Mouse (Mus musculus) cerebellum, adult 18-20 months (tissue): ENCODE data around the gene Rasgrp2.

Experiments used
- DNase-seq, 2 experiments: peaks; one replicate each; pipeline ENCODE4 v3.0.0; 2021

Gene Rasgrp2

DNA sequence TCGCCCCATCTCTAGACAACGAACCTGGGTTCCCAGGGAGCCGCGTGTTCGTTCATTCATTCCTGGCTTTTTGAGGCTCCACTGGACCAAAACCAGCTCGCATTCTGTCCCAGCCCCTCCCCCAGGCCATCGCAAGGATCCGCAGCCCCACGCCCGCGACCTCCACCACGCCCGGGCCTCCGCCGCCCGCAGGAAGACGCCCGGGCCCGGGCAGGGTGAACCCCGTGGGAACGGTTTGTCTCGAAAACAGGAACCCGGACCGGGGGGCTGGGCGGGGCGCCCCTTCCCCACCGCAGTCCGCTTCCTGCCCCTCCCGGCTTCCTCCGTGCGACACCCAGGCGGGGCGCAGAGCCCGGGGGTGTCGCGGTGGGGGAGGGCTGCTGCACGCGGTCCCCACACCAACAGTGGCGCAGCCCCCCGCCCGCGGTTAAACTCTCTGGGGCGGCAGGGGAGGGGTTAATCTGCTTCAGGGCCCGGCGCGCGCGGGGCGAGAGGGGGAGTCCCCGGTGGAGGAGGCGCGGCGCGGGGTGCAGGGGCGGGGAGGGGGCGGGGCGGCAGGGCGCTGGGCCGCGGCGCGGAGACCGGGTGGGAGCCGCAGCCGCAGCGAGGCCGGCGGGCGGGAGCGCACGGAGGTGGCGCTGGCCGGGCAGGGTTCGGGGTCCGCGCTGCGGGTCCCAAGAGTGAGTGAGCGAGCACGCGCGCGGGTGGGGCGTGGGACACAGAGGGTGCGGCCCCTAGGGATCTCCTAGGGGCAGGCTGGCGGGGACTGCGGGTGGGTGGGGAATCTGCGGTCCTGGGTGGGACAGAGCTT, at the start of gene Rasgrp2:
Gene Rasgrp2, plus strand, starts transcription at position 56 of the 811 bp plus-strand sequence.
- peak; percentile 37 to 54 for DNase-seq

GRCm38 (mm10) chr19:6351431-6352106, 47.6 kb upstream of the Rasgrp2 start:
- DNase-seq, result no peak

DNA sequence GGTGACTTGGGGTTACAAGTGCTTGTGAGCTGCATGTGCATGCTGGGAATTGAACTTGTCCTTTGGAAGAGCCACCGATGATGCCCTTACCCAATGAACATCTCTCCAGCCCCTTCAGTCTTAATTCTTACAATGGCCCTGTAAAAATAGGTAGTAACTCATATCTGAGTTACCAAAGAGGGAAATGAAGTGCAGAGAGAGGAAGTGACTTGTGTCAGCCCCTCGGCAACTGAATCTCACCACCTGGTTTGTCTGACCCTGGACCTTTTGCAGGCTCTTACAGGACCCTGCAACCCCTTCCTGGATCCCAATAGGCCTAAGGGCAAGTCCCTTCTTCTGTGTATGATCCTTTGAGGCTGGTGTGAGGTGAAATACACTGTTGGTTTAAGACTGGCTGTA, 47.0 kb upstream of the Rasgrp2 start:
- no peak for DNase-seq

DNA sequence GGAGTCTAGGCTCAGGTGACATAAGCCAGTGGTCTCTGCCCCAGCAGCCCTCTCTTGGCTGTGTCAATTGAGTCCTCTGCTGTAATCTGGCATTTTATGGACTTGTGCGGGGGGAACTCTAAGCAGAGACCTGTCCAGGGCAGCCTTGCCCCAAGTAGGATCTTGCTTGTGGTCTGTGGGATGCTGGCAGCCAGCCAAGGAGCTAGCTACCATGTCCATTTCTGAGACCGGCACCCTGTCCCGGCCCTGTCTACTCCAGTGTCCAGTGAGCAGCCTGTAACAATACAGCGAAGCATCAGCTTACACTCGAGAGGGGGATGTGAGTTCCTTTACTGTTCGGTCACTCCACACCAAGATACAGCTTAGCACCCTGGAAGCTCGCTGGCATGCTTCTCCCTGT, 45.1 kb upstream of the Rasgrp2 start:
- DNase-seq, result peak in 1 of 2 experiments; percentile 33

DNA sequence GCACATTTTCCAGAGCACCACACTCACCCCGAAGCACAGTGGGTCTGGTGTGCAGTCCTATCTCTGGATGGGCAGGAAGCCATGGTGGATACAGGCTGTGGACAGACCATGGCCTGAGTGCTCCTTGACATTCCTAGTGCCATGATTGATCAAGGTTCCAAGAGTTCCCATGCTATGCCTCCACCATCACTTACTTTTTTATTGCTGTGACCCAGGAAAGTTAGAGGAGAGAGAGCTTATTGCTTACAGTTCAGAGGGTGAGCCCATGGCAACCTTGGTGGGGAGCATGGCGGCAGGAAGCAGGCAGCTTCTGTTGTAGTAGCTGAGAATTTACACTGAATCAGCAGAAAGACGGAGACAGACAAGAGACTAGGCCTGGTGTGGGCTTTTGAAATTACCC, 37.8 kb upstream of the Rasgrp2 start:
- no peak for DNase-seq

GRCm38 (mm10) chr19:6363091-6363410, 36.1 kb upstream of the Rasgrp2 start:
- no peak for DNase-seq

- DNase-seq, result peak; percentile 99 to 100
Observed at GRCm38 (mm10) chr19:6363411-6364240, 35.5 kb upstream of the Rasgrp2 start, which contains the start of gene Sf1. TSS of gene Sf1 (plus strand) at chr19:6363690.

- DNase-seq, result peak; percentile 93 to 97
Observed at GRCm38 (mm10) chr19:6364317-6364725, 34.8 kb upstream of the Rasgrp2 start.

- DNase-seq, result no peak
Observed at GRCm38 (mm10) chr19:6364842-6365241, 34.3 kb upstream of the Rasgrp2 start.

DNA sequence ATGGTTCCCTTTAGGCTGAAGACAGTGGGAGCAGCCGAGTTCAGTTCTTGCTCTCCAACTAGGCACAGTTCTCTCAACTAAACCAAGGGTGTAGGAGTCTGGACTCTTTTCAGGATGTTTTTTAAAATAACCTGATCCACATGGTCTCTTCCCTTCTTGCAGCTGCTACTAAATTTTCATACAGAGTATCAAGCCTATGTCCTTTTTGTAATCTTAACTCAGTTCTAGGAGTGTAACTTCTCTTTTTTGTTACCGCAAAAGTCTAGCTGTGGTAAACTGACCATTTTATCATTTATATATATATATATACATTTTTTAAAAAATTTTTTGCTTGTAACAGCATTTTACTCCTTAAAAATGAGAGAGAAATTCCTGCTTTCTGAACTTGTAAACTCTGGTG, 29.0 kb upstream of the Rasgrp2 start:
- no peak for DNase-seq

- DNase-seq, result no peak
Observed at GRCm38 (mm10) chr19:6372433-6372832, 26.7 kb upstream of the Rasgrp2 start.

DNA sequence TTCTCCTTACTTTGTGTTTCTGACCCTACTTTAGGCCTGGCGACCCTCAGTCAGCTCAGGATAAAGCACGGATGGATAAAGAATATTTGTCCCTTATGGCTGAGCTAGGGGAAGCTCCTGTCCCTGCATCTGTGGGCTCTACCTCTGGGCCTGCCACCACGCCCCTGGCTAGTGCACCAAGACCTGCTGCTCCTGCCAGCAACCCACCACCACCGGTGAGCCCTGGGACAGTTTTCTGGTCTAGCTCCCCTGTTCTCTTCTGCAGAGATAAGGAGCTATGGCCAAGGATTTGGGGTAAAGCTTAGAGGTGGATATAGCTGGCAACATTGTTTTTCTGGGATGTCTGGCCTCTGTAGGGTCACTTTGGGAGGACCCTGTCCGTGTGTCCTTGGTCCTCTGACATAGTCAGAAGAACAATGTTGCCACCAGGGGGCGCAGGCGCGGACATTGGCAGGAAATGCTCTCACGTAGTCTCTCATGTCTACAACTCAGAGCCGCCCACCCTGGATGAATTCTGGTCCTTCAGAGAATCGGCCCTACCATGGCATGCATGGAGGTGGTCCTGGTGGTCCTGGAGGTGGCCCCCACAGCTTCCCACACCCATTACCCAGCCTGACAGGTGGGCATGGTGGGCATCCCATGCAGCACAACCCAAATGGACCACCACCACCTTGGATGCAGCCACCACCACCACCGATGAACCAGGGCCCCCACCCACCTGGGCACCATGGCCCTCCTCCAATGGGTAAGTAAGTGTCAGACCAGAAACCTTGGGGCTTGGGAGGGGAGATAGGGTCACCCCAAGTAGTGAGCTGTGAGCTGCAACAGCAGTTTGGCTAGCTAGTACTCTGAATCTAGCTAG, 25.4 kb upstream of the Rasgrp2 start:
- peak; percentile 80 to 87 for DNase-seq

DNA sequence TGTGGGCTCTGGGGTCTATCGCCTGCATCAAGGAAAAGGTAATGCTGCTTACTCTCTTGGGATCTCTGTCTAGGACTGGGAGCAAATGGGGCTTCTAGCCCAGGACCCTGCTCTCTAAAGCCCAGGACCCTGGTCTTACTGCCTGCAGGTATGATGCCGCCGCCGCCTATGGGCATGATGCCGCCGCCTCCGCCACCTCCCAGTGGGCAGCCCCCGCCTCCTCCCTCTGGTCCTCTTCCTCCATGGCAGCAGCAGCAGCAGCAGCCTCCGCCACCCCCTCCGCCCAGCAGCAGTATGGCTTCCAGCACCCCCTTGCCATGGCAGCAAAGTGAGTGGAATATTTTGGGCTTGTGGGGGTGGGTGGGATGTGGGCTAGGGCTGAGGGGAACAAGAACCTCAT, 24.6 kb upstream of the Rasgrp2 start:
- no peak for DNase-seq

DNA sequence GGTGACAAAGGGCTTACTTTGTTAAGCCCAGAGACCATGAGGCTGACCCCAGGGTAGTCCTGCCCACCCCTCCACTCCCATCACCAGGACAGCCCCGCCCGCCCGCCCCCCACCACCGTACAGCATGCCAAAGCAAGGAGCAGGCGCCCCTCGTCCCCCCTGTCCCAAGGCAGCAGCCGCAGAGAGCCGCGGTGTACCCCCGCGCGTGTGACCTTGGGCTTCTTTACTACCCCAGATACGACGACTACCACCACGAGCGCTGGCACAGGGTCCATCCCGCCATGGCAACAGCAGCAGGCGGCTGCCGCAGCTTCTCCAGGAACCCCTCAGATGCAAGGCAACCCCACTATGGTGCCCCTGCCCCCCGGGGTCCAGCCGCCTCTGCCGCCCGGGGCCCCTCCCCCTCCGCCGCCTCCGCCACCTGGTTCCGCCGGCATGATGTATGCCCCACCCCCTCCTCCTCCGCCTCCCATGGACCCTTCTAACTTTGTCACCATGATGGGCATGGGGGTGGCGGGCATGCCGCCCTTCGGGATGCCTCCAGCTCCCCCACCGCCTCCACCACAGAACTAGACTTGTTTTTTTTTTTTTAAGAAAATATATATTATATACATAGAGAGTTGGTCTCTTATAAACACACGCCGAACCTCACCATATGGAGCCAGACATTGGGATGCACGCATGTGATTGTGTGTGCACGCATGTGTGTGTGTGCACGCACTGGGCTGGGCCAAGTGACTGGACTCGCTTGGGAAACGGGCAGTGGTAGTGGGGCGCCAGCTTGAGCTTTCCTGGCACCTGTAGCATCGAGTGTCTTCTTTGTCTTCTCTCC, 23.5 kb upstream of the Rasgrp2 start:
- DNase-seq, result no peak

DNA sequence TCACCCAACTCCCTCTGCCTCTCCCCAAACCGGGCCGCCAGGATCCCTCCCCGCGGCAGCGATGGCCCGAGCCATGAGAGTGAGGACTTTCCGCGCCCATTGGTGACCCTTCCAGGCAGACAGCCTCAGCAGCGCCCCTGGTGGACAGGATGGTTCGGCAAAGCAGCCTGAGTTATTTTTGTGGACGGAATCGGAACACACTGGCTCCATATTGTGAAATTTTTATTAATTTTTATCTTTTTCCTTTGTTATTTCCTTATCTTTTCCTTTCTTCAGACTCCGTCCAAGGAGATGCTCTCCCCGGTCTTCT, 22.9 kb upstream of the Rasgrp2 start:
- DNase-seq, result peak; percentile 73 to 81

- no peak for DNase-seq
Observed at GRCm38 (mm10) chr19:6376643-6377042, 22.5 kb upstream of the Rasgrp2 start.

DNA sequence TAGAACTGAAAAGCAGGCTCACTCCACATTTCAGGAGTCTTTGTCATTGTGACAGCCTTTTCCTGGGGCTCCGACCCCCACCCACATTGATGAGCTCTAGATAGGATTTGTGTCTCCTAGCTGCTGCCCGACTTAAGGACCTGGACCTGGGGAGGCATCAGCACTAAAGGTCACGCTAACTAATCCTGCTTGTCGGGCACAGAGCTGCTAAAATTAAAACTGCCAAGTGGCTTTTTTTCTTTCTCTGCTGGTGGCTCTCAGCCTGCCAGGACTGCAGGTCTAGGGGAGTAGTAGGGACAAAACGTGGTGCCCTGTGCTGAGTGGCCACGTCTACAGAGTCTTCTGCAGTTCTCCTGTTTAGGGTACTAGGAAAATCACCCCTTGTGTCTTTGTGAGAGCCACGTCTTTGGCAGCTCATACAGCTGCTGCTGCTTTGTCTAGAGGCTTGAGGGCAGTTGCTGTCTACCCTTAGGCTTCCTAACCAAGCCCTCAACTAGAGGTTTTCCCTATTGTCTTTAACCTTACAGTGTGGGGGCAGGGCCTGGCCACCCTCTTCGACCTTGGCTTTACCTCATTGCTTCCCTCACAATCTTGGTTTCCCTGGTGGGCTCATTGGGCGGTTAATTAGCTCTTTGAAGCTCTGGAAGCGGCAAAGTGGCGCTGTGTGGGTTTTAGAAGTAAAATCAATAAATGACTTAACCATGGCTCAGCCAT, 21.7 kb upstream of the Rasgrp2 start:
- DNase-seq, result no peak

- no peak for DNase-seq
Observed at GRCm38 (mm10) chr19:6380411-6381166, 18.6 kb upstream of the Rasgrp2 start.

- DNase-seq, result no peak
Observed at GRCm38 (mm10) chr19:6381238-6381637, 17.9 kb upstream of the Rasgrp2 start.

- peak; percentile 75 to 78 for DNase-seq
Observed at GRCm38 (mm10) chr19:6382323-6382924, 16.7 kb upstream of the Rasgrp2 start.
